Mouse (Mus musculus): Measurements from ENCODE around the gene Hmga2. TPM values are rescaled to one million over a fixed set of nuclear protein-coding genes. Genes with fewer than 3 reads are reported as not detected.

The Hmga2 gene
- polyA plus RNA-seq, 1 experiment from 2014 or later: 7.8 TPM

DNA sequence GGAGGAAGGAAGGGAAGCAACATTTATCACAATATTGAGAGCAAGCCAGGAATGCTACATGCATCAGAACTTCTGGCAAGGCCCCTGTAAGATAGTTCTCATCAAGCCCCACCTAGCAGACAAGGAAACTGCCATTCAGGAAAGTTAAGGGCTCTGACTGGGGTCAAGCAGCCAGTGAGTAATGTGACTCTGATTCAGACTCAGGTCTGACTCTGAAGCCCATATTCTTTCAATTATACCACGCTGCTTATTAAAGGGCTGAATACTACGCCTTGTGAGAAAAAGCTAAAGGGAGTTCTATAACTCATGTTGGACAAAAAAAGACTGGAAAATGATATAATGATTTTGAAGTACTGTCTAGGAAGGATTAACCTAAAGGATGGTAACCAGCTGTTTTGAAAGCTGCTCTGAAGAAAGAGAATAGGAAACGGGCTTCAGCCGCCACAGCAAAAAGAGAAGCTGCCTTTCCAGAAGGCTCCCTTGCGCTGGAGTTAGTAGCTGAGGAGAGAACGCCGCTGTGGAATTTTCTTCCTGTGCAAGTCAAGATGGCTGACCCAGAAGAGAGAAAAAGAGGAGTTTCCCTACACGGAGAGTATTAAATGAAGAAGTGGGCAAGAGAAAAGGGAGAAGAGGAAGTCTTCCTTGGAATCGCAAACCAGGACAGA lies 76.3 kb downstream of the Hmga2 start:
- no peak for TF ChIP-seq CTCF (IDR thresholded peaks at IDR 0.05; ENCODE audit: low read depth)
- H3K4me3 ChIP-seq (replicated peaks; ENCODE audit: low read depth, low read length): no peak overlapping the region

DNA sequence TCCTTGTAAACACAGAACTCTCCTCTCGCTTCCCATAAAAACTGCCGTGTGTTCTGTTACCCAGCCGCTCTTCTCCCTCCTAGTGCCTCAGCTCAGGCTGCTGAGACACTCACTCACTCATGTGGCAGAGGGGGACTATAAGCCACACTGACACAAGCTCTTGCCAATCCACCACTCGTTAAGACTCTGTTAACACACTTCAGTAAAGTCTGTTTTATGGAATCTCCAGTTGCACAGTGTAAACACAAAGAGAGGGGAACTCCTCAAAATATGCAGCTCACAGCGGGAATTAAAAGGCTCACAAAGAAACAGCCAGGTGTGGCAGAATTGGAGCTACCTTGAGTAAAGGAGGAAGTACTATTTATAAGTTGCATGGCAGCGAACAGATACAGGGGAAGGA lies 77.5 kb downstream of the Hmga2 start:
- Histone ChIP-seq H3K4me3 (replicated peaks; ENCODE audit: low read depth, low read length) (no peak overlapping the region), H3K9ac (ENCODE audit: low read depth, low read length) (no peak overlapping the region), H3K4me1 (replicated peaks; ENCODE audit: insufficient read depth, low read length) (peaks cover 13% of the 10 kb centered on the region; the same call in 1 of the 2 replicates), H3K9me3 (replicated peaks; ENCODE audit: low read length) (no peaks in the 10 kb centered on the region), H3K27ac (no peak overlapping the region), H3K36me3 (ENCODE audit: insufficient read depth, low read length) (no peaks in the 10 kb centered on the region), H3K27me3 (ENCODE audit: insufficient read depth, low read length) (no peaks in the 10 kb centered on the region), H3K4me2 (ENCODE audit: low read length) (no peak overlapping the region)
- ATAC-seq (replicated peaks; ENCODE audit: low FRiP score, low read depth) (no peak; the same call in 1 of the 2 replicates), DNase-seq (ENCODE audit: low spot score) (no peak)
- TF ChIP-seq CTCF (IDR thresholded peaks at IDR 0.05; ENCODE audit: low read depth): no peak
- 40% methylated on average over 6 of the region's 6 CpGs for WGBS

More for the DNA sequence above, 76.3 kb downstream of the Hmga2 start:
- Histone ChIP-seq H3K4me1 (replicated peaks; ENCODE audit: insufficient read depth, low read length) (peaks cover 13% of the 10 kb centered on the region; the same call in 1 of the 2 replicates), H3K9me3 (replicated peaks; ENCODE audit: low read length) (no peaks in the 10 kb centered on the region), H3K4me2 (ENCODE audit: low read length) (peak overlapping the region; percentile 34), H3K9ac (ENCODE audit: low read depth, low read length) (no peak overlapping the region), H3K27ac (peak overlapping the region; percentile 70), H3K27me3 (ENCODE audit: insufficient read depth, low read length) (no peaks in the 10 kb centered on the region), H3K36me3 (ENCODE audit: insufficient read depth, low read length) (no peaks in the 10 kb centered on the region)
- 45% methylated on average over 9 of the region's 9 CpGs for WGBS
- DNase-seq (ENCODE audit: low spot score) (peak; percentile 75), ATAC-seq (replicated peaks; ENCODE audit: low FRiP score, low read depth) (no peak)

DNA sequence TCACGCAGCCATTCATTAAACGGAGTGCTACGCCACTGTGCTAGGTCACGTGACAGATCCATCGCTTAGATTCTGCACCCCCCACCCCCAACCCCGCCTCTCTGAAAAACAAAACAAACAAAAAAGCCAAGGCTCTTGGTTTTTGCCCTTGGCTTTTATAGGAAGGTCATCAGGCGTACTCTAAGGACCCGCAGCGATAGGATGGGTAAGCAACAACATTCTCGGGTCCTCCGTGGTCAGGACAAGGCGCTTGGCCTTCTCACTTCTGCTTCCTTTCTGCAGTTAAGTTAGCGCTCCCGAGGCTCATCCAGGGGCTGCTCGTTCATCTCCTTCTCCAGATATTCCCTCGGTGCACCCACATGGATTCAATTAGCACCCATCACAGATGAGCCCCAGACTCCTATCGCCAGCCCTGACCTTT lies 79.0 kb downstream of the Hmga2 start:
- no peak for TF ChIP-seq CTCF (IDR thresholded peaks at IDR 0.05; ENCODE audit: low read depth)
- no peaks in the 10 kb centered on the region for H3K27me3 ChIP-seq (ENCODE audit: insufficient read depth, low read length)
- no peaks in the 10 kb centered on the region for H3K36me3 ChIP-seq (ENCODE audit: insufficient read depth, low read length)
- peak overlapping the region; percentile 19; the same call in 1 of the 2 replicates for H3K4me2 ChIP-seq (ENCODE audit: low read length)
- WGBS: 65% methylated on average over 17 of the region's 17 CpGs
- DNase-seq (ENCODE audit: low spot score): no peak
- H3K9me3 ChIP-seq (replicated peaks; ENCODE audit: low read length): no peaks in the 10 kb centered on the region
- H3K4me3 ChIP-seq (replicated peaks; ENCODE audit: low read depth, low read length): no peak overlapping the region
- no peak overlapping the region for H3K9ac ChIP-seq (ENCODE audit: low read depth, low read length)
- ATAC-seq (replicated peaks; ENCODE audit: low FRiP score, low read depth): no peak
- H3K27ac ChIP-seq: no peak overlapping the region
- peaks cover 15% of the 10 kb centered on the region for H3K4me1 ChIP-seq (replicated peaks; ENCODE audit: insufficient read depth, low read length)

DNA sequence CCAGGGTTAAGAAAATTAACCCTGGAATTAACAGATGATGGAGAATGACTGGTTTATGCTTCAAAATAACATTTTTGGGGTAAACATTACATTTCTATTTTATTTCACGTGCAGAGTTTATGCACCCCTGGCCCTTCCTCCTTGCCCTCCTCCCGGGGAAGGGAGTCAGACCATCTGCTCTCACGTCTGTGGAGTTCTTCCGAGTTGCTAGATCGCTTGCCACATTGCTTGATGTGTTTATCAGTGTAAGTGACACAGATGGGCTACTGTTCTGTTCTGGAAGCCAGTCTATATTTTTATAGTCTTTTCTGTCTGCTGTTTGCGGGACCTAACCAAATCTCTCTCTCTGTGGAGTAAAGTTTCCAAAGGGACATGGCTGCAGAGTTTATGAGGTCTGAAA lies 80.7 kb downstream of the Hmga2 start:
- H3K9me3 ChIP-seq (replicated peaks; ENCODE audit: low read length): no peaks in the 10 kb centered on the region
- H3K4me1 ChIP-seq (replicated peaks; ENCODE audit: insufficient read depth, low read length): peaks cover 28% of the 10 kb centered on the region
- ATAC-seq (replicated peaks; ENCODE audit: low FRiP score, low read depth): no peak

DNA sequence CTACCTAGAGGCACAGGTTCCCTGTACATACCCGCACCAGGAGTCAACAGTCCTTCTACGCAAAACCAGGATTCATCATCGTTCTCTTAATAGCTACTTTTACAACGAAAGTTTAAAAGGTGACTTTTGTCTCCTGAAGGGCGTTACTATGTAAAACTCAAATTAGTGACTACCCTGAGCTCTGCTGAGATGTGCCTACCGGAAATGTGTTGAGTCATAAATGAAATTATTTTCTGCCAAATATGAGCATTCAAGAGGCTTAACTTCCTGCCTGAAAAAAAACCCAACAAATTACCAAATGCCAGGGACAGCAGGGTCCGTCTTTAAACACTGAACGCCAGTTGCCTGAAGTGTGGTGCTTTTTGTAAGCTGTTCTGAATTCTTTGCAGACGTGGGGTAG lies 81.5 kb downstream of the Hmga2 start:
- TF ChIP-seq CTCF (IDR thresholded peaks at IDR 0.05; ENCODE audit: low read depth): no peak
- Histone ChIP-seq H3K9ac (ENCODE audit: low read depth, low read length) (no peak overlapping the region), H3K27me3 (ENCODE audit: insufficient read depth, low read length) (no peaks in the 10 kb centered on the region), H3K4me2 (ENCODE audit: low read length) (no peak overlapping the region), H3K4me3 (replicated peaks; ENCODE audit: low read depth, low read length) (no peak overlapping the region), H3K36me3 (ENCODE audit: insufficient read depth, low read length) (no peaks in the 10 kb centered on the region), H3K9me3 (replicated peaks; ENCODE audit: low read length) (no peaks in the 10 kb centered on the region), H3K4me1 (replicated peaks; ENCODE audit: insufficient read depth, low read length) (peaks cover 24% of the 10 kb centered on the region), H3K27ac (no peak overlapping the region)
- 76% methylated on average over 9 of the region's 9 CpGs for WGBS
- DNase-seq (ENCODE audit: low spot score) (no peak), ATAC-seq (replicated peaks; ENCODE audit: low FRiP score, low read depth) (no peak)

More for the DNA sequence above, 80.7 kb downstream of the Hmga2 start:
- Histone ChIP-seq H3K9ac (ENCODE audit: low read depth, low read length) (no peak overlapping the region), H3K4me2 (ENCODE audit: low read length) (no peak overlapping the region), H3K4me3 (replicated peaks; ENCODE audit: low read depth, low read length) (no peak overlapping the region), H3K27ac (no peak overlapping the region), H3K36me3 (ENCODE audit: insufficient read depth, low read length) (no peaks in the 10 kb centered on the region), H3K27me3 (ENCODE audit: insufficient read depth, low read length) (no peaks in the 10 kb centered on the region)
- DNase-seq (ENCODE audit: low spot score): no peak
- no peak for TF ChIP-seq CTCF (IDR thresholded peaks at IDR 0.05; ENCODE audit: low read depth)
- 57% methylated on average over 6 of the region's 6 CpGs for WGBS

DNA sequence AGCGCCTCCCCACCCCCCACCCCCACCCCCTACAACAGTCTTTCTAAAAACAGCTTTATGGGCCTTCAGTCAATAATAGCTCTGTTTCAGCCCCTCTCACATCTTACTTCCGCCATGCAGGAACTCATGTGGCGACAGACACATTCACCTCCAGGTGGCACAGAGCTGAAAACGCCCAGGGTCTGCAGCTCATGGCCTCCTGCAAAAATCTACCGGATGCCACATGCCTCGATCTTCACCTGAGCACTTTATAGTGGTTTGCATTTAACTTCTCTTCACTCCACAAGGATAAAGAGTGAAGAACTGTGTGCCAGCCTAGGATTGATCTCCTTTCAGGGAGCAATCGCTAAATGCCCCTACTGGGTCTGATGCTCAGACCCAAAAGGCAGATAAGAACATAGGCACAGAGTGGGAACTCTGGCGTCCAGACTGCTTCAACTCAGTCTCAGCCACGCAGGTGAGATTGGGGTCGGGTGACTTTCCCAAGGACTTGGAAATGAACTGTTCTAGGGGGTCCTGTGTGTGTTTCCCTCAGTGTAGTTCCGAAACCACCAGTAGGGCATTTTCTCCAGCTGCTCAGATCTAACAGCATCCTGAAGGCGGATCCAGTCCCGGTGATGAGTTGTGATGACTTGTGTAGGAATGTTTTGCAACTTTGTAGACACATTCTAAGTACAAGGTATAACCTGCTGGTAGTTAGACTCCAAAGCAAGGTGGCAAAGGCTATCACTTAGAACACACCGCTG lies 84.1 kb downstream of the Hmga2 start:
- no peak for DNase-seq (ENCODE audit: low spot score)
- no peak overlapping the region for H3K4me3 ChIP-seq (replicated peaks; ENCODE audit: low read depth, low read length)
- H3K36me3 ChIP-seq (ENCODE audit: insufficient read depth, low read length): no peaks in the 10 kb centered on the region
- peaks cover 31% of the 10 kb centered on the region for H3K4me1 ChIP-seq (replicated peaks; ENCODE audit: insufficient read depth, low read length)
- H3K4me2 ChIP-seq (ENCODE audit: low read length): peak overlapping the region; percentile 44
- peak overlapping the region; percentile 90 for H3K27ac ChIP-seq
- TF ChIP-seq CTCF (IDR thresholded peaks at IDR 0.05; ENCODE audit: low read depth): 0 out of 2 replicates have a peak, but pooled peaks have one; percentile 19
- no peaks in the 10 kb centered on the region for H3K9me3 ChIP-seq (replicated peaks; ENCODE audit: low read length)
- peak; percentile 22; the same call in 1 of the 2 replicates for ATAC-seq (replicated peaks; ENCODE audit: low FRiP score, low read depth)
- no peak overlapping the region for H3K9ac ChIP-seq (ENCODE audit: low read depth, low read length)
- H3K27me3 ChIP-seq (ENCODE audit: insufficient read depth, low read length): no peaks in the 10 kb centered on the region
- 25% methylated on average over 14 of the region's 14 CpGs for WGBS
